ENCODE assay signal across 8 mouse cellular contexts in genomic region chr15:96698658-96699448, GRCm38 (mm10). TPM values are rescaled to one million over a fixed set of nuclear protein-coding genes. Genes with fewer than 3 reads are reported as not detected.
DNase-seq lines count a peak whose midpoint lies in the region; ATAC-seq lines count a peak whose summit lies in the region.

No protein-coding gene starts in this region.

- peak overlapping the region; percentile 83 for H3K4me2 ChIP-seq in hindbrain, embryonic 14.5 days (replicated peaks)

- peaks cover 47% of the 10 kb centered on the region for H3K36me3 ChIP-seq in hindbrain, embryonic 14.5 days (replicated peaks; ENCODE audit: control insufficient read depth, insufficient read depth)

- peak overlapping the region; percentile 93 for H3K4me3 ChIP-seq in hindbrain, embryonic 14.5 days (replicated peaks; ENCODE audit: low read length)

- under 1% methylated on average over 97 of the region's 101 CpGs for WGBS in hindbrain, embryonic 14.5 days

- H3K27me3 ChIP-seq in hindbrain, embryonic 14.5 days (ENCODE audit: control insufficient read depth, insufficient read depth, low read length) = no peaks in the 10 kb centered on the region

- H3K9ac ChIP-seq in hindbrain, embryonic 14.5 days = peak overlapping the region; percentile 100

- H3K9me3 ChIP-seq in hindbrain, embryonic 14.5 days (ENCODE audit: control insufficient read depth, low read length) = no peaks in the 10 kb centered on the region

- peak; percentile 84 for ATAC-seq in hindbrain, embryonic 14.5 days (ENCODE audit: low FRiP score)

- H3K27ac ChIP-seq in hindbrain, embryonic 14.5 days = peak overlapping the region; percentile 100

- peaks cover 34% of the 10 kb centered on the region for H3K4me1 ChIP-seq in hindbrain, embryonic 14.5 days (replicated peaks; ENCODE audit: control insufficient read depth, insufficient read depth, low read length)

- DNase-seq in ZHBTc4 (ENCODE audit: low read depth, low spot score) = peak; percentile 93
- peak; percentile 82 to 88 for DNase-seq in cerebellum, postnatal 36 days
- peak; percentile 79 to 84 for DNase-seq in frontal cortex, postnatal 36 days (ENCODE audit: low spot score in 2 of 2)
- peak; percentile 87 for DNase-seq in hindbrain, embryonic 14.5 days (ENCODE audit: low spot score)
- DNase-seq in left cerebral cortex, adult 11 months (ENCODE audit: low spot score) = peak; percentile 68
- peak; percentile 84 for DNase-seq in lung, postnatal 36 days
- peak; percentile 84 for DNase-seq in retina, embryonic 14.5 days (ENCODE audit: low spot score)
- peak; percentile 93 to 94 for DNase-seq in thymus, postnatal 36 days

RNA-seq across cellular contexts. Expression of gene Slc38a2, which starts 0.7 kb away (rescaled TPM):
- polyA plus RNA-seq in hindbrain, embryonic 14.5 days (2014; fragmentation: Nextera tagmentation; extraction: Ambion mirVana) = 125 and 141 TPM in 2 replicates

RNA-seq across cellular contexts. Expression of gene Slc38a1, which starts 56.1 kb away (rescaled TPM):
- 133 and 144 TPM in 2 replicates for polyA plus RNA-seq in hindbrain, embryonic 14.5 days (2014; fragmentation: Nextera tagmentation; extraction: Ambion mirVana)

Comparison
In these comparisons a context has a peak if more than half of its experiments do, and no peak if none do; other contexts are left out.
1. Peak in every context shown above with its lines: DNase-seq, ATAC-seq, H3K4me3 ChIP-seq and H3K27ac ChIP-seq.